Mouse (Mus musculus): ENCODE data around the gene Nat9. TPM values are rescaled to one million over a fixed set of nuclear protein-coding genes. Genes with fewer than 3 reads are reported as not detected.
A peak's percentile ranks its signal among the peaks of the same experiment; 100 is the strongest.

Gene Nat9
- total RNA-seq, 1 experiment from 2014 or later = 50.6 TPM

DNA sequence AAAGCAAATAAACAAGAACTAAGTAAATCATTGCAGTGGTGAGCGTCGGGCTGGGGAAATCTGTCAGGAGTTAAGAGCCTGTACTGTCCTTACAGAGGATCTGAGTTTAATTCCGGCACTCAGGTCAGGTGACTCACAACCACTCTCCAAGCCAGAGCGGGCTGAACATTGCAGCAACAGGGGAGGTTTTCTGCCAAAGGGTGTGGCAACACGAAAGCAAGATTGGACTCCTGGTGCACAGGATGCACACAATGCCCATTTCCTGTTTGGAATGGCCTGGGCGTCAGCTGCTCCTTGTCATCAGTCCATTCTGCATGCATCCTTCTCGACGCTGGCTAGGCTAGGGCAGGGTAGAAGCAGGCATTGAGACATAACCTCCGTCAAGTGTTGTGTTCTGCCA lies 31.6 kb upstream of the Nat9 start:
- ATAC-seq (ENCODE audit: extremely low read depth, insufficient number of reproducible peaks, low FRiP score, poor library complexity, severe bottlenecking) = no peak

- no peak for ATAC-seq (ENCODE audit: extremely low read depth, insufficient number of reproducible peaks, low FRiP score, poor library complexity, severe bottlenecking)
These were observed 30.1 kb upstream of the Nat9 start for GRCm38 (mm10) chr11:115217439-115218410.

DNA sequence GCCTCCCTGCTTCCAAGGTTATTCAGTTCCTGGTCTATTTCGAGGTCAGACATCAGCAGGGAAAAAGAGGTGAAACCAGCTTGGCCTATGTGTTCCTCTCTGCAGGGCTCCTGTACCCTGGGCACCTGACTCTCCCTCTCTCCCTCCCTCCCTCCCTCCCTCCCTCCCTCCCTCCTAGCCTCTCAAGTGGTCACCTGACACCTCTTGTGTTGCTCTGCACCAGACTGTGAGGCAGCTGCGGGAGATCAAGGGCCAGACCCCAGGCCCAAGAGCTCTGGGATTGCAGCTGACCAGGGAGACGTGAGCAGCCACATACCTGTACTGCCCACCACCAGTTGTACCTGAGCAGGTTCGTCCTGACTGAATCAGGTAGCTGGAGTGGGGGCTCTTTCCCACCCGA lies 27.5 kb upstream of the Nat9 start:
- ATAC-seq (ENCODE audit: extremely low read depth, insufficient number of reproducible peaks, low FRiP score, poor library complexity, severe bottlenecking) = no peak

DNA sequence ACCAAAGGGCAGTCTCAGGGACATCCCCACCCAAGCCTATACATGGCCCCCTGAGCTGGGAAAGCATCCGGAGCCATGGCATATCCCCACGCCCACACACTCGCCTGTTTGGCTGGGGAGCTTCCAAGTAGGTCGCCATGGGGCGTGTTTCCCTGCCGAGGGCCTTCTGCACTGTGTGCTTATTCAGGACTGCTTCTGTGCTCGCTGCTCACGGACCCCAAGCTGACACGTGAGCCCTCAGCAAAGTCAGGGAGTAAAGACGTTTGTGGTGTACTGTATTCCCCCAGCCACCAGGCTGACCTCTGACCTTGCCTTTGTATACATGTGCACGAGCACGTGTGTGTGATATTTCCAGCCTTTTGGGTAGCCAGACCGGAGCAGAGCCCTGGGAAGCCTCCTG lies 24.5 kb upstream of the Nat9 start:
- ATAC-seq (ENCODE audit: extremely low read depth, insufficient number of reproducible peaks, low FRiP score, poor library complexity, severe bottlenecking) = no peak

- no peak for ATAC-seq (ENCODE audit: extremely low read depth, insufficient number of reproducible peaks, low FRiP score, poor library complexity, severe bottlenecking)
These were observed 22.3 kb upstream of the Nat9 start for GRCm38 (mm10) chr11:115209958-115210357.

GRCm38 (mm10) chr11:115208776-115209732 lies 21.4 kb upstream of the Nat9 start:
- ATAC-seq (ENCODE audit: extremely low read depth, insufficient number of reproducible peaks, low FRiP score, poor library complexity, severe bottlenecking) = peak; percentile 45; the same call in 1 of the 2 replicates

DNA sequence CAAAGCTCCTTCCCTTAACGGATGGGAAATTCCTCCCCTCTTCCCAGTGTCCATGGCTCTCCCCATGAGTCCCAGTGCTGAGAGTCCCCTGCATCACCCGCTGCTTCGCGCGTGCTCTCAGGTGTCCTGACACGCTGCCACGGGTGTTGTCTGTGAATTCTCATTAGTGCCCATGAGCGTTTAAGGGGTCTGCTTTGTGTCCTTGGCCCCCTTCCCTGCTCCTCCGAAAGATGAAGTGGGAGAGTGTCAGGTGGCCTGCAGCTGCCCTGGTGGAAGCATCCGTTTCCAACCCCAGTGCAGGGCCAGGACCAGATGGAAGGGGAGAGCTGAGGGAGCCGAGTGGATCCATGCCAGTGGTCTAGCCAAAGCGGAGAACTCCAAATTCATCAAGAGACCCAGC lies 20.5 kb upstream of the Nat9 start:
- no peak for ATAC-seq (ENCODE audit: extremely low read depth, insufficient number of reproducible peaks, low FRiP score, poor library complexity, severe bottlenecking)

DNA sequence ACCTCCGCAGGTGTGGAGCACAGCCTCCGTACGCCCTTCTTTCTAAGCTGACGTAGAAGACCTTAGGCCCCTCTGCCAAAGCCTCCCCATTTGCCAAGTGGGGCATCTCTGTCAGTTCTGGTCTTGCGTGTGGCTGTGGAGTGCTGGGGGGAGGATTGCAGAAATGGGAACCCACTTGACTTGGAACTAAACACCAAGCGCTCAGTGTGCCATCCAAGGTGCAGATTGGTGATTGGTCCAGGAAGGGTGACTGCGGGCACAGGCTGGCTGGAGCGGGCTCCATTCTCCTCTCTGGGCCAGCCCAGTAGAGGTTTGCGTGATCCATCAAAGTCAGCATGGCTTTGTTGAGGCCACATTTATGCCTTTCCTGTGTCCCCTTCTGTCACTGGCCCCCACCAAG lies 15.1 kb upstream of the Nat9 start:
- no peak for ATAC-seq (ENCODE audit: extremely low read depth, insufficient number of reproducible peaks, low FRiP score, poor library complexity, severe bottlenecking)

- ATAC-seq (ENCODE audit: extremely low read depth, insufficient number of reproducible peaks, low FRiP score, poor library complexity, severe bottlenecking) = peak; percentile 71
These were observed 14.7 kb upstream of the Nat9 start for GRCm38 (mm10) chr11:115202316-115202715.

DNA sequence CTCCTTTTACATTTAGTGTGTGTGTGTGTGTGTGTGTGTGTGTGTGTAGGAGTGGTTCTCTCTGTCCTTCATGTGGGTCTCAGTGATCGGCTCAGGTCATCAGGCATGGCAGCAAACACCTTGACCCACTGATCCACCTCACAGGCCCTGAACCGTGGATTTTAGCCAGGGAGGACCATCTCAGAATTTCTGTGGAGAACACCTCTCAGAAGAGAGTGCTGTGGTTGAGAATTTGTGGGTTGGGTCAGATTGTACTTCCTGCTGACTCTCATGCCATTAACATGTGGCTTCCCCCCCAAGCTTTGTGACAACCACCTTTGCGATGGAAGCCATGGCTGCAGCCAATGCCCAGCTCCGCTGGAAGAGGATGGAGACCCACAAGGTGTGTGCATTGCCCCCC lies 12.9 kb upstream of the Nat9 start:
- no peak for ATAC-seq (ENCODE audit: extremely low read depth, insufficient number of reproducible peaks, low FRiP score, poor library complexity, severe bottlenecking)

DNA sequence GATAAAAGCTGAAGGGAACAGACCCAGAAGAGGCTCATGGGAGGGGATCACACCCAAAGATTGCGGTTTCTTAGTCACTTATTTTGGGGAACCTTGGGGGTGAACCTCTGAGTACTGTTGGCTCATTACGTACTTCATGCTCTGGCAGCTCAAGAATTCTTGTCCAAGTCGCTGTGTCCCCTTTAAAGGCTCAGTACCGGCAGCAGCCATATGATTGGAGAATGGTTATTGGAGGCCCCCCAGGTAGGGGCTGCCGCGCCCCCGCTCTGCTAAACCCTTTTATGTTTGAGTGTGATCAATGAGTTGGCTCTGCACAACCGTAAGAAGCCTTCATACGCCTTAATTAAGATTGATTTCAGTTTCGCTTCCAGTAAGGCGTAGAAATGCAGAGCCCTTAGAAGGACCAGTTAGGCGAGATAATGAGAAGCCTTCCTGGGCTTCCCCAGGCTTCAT lies 11.3 kb upstream of the Nat9 start:
- ATAC-seq (ENCODE audit: extremely low read depth, insufficient number of reproducible peaks, low FRiP score, poor library complexity, severe bottlenecking) = no peak

- no peak for ATAC-seq (ENCODE audit: extremely low read depth, insufficient number of reproducible peaks, low FRiP score, poor library complexity, severe bottlenecking)
These were observed 9.9 kb upstream of the Nat9 start for GRCm38 (mm10) chr11:115197558-115197957.

DNA sequence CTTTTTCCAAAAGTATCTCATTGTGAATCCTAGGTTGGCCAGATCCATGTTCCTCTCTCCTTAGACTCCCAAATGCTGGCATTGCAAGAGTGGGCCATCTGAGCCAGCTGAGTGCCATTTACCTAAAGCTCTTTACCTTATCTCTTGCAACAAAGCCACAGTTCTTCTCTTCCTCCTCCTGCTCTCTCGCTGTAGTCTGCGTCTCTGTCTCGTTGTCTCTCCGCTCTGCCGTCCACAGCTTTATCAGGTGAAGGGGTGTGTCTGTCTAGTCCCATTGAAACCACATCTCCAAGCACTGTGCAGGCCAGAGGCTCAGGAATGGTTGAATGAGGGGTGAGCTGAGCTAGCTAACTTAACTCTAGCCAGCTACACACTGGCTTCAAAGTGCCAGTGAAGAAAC lies 8.3 kb upstream of the Nat9 start:
- no peak for ATAC-seq (ENCODE audit: extremely low read depth, insufficient number of reproducible peaks, low FRiP score, poor library complexity, severe bottlenecking)

- ATAC-seq (ENCODE audit: extremely low read depth, insufficient number of reproducible peaks, low FRiP score, poor library complexity, severe bottlenecking) = no peak
These were observed 7.0 kb upstream of the Nat9 start for GRCm38 (mm10) chr11:115194693-115195092.

DNA sequence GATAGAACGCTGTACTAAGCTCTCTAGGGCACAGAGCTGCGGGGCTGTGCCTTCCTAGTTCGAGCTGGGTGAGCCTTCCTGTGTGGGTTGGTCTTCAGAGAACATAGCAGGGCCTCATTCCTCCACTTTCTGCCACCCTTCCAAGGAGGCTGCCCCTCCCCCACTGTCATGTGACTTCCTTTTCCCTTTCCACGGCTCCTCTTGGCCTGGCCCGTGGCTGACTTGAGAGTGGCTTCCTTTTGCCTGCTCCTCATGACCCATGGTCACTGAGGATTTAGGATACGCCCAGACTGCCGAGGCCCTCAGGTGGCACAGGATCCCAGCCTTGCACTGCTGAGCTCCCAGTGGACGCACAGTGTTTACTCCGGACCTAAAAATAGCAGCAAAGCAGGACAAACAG lies 4.5 kb upstream of the Nat9 start:
- no peak for ATAC-seq (ENCODE audit: extremely low read depth, insufficient number of reproducible peaks, low FRiP score, poor library complexity, severe bottlenecking)

- peak; percentile 20; the same call in 1 of the 2 replicates for ATAC-seq (ENCODE audit: extremely low read depth, insufficient number of reproducible peaks, low FRiP score, poor library complexity, severe bottlenecking)
These were observed 1.6 kb upstream of the Nat9 start for GRCm38 (mm10) chr11:115189304-115189703.

DNA sequence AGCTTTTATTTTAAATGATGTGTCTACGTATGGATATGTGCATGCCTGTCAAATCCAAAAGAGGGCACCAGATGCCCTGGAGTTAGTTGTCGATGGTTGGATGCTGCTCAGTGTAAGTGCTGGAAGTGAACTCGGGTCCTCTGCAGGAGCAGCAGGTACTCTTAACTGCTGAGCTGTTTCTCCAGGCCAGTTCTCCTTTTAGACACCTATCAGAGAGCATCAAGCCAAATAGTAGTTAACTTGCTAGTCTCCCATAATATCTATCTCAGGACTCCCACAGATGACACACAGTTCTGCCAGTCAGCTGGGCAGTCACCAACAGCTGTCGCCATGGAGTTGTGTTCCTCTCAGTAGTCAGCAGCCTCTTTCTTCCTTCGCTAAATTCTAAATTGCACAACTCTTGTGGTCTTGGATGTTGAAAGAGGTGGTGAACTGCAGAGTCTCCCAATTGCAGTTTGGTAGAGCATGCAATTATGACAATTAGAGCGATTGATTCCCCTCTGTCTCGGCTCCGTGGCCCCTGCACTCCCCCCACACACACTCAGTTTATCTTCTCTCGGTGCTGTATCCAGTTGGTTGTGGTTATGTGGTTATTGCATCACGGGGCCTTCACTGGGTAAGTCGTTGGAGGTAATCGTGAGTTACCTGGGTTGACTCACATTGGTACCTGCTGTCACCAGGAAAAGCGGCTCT lies 1.0 kb upstream of the Nat9 start:
- peak; percentile 55 for ATAC-seq (ENCODE audit: extremely low read depth, insufficient number of reproducible peaks, low FRiP score, poor library complexity, severe bottlenecking)

- peak; percentile 71 for ATAC-seq (ENCODE audit: extremely low read depth, insufficient number of reproducible peaks, low FRiP score, poor library complexity, severe bottlenecking)
These were observed 427 bp downstream of the Nat9 start, which contains the start of gene Tmem104 for GRCm38 (mm10) chr11:115187224-115187639. Gene Tmem104 (plus strand): TSS chr11:115187487.

- no peak for ATAC-seq (ENCODE audit: extremely low read depth, insufficient number of reproducible peaks, low FRiP score, poor library complexity, severe bottlenecking)
These were observed 2.7 kb downstream of the Nat9 start for GRCm38 (mm10) chr11:115184973-115185372.
